Mouse (Mus musculus) embryonic fibroblast, embryonic 13.5 days (primary cell): ENCODE data around the gene Eml2.

Source experiments
- CTCF ChIP-seq: IDR thresholded peaks from 2 replicates; pipeline ENCODE4 v1.5.1; 2011; ENCODE audit warnings: mild to moderate bottlenecking, control low read depth, low read length, moderate library complexity, borderline replicate concordance; ENCODE audit not compliant: insufficient read depth
- POLR2A ChIP-seq: IDR thresholded peaks from 2 replicates; pipeline ENCODE4 v1.6.1; 2011; ENCODE audit warnings: low read depth, mild to moderate bottlenecking, control low read depth, low read length, moderate library complexity

DNA sequence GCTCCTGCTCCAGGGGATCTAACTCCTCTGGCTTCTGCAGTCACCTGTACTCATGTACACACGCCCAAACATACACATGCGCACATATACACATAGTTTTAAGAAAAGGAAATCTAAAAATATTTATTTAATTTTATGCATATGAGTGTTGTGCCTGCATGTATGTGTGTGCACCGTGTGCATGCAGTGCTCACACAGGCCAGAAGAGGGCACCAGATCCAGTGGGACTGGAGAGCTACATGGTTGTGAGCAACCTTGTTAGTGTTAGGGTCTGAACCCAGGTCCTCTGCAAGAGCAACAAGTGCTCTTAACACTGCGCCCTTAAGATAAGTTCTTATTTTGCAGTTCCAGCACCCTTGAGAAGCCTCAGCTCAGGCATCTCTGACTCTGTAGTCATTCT lies 18.5 kb downstream of the Eml2 start:
- TF ChIP-seq CTCF, result peak; percentile 56; the same call in 1 of the 2 replicates
- no peak for TF ChIP-seq POLR2A
